Mouse (Mus musculus): ENCODE measurements around the gene Sac3d1.

- TF ChIP-seq CTCF (IDR thresholded peaks at IDR 0.05; ENCODE audit: low read depth, low read length) (no peak), POLR2A (IDR thresholded peaks at IDR 0.05; ENCODE audit: extremely low read depth, insufficient read depth, low read length) (no peak)
These were observed 17.3 kb downstream of the Sac3d1 start for GRCm38 (mm10) chr19:6101186-6101585.
